Mouse (Mus musculus) CH12.LX (cell line): ENCODE measurements at regions not wholly inside any gene's neighbourhood (a gene's known extent, or its start where the extent isn't known, plus 50 kb on each side); places are given as distances from the start of the nearest gene placed in this dataset.

Source experiments
- DNase-seq: peaks from one replicate; pipeline ENCODE4 v3.0.0-alpha.2; 2013; ENCODE audit errors: extremely low read depth
- H3K27ac ChIP-seq: 2 replicates; pipeline ENCODE4 v1.5.1; 2012; ENCODE audit warnings: low read depth, mild to moderate bottlenecking, control low read depth, moderate library complexity; ENCODE audit not compliant: insufficient read depth
- H3K27me3 ChIP-seq: replicated peaks from 2 replicates; pipeline ENCODE3; 2012; ENCODE audit warnings: inconsistent platforms
- H3K36me3 ChIP-seq, 2 experiments: replicated peaks in 1 of 2; 2 replicates each; pipeline versions ENCODE3 to v1.6.1; 2012; ENCODE audit warnings: inconsistent platforms in 1 of 2, low read length in 1 of 2, mild to moderate bottlenecking in 1 of 2, mixed read lengths in 1 of 2, moderate library complexity in 1 of 2; ENCODE audit not compliant: control insufficient read depth in 1 of 2, insufficient read depth in 1 of 2
- H3K4me1 ChIP-seq, 2 experiments: 2 replicates each; pipeline ENCODE4 v1.6.1; 2012; ENCODE audit warnings: inconsistent platforms in 1 of 2, moderate library complexity in 1 of 2; ENCODE audit not compliant: insufficient read depth in 2 of 2, control insufficient read depth in 1 of 2
- H3K4me2 ChIP-seq: 2 replicates; pipeline ENCODE4 v1.6.1; 2012; ENCODE audit warnings: low read depth, mild to moderate bottlenecking, control low read depth; ENCODE audit not compliant: poor library complexity, insufficient read depth, severe bottlenecking
- H3K4me3 ChIP-seq, 3 experiments: fragments of 150-350 bp in 1 of 3; sonication (generic) in 1 of 3; replicated peaks in 1 of 3; 2 replicates each; pipeline versions ENCODE3 to v1.5.1; 2011 to 2012; ENCODE audit warnings: low read depth in 2 of 3, low read length in 2 of 3, mild to moderate bottlenecking in 2 of 3, moderate library complexity in 2 of 3, control low read depth in 1 of 3, improper control_type of control experiment in 1 of 3, inconsistent platforms in 1 of 3, mixed read lengths in 1 of 3; ENCODE audit not compliant: poor library complexity in 1 of 3
- H3K79me2 ChIP-seq: replicated peaks from 2 replicates; pipeline ENCODE4 v1.6.1; 2012; ENCODE audit warnings: mild to moderate bottlenecking, moderate library complexity; ENCODE audit not compliant: control insufficient read depth, poor library complexity, insufficient read depth, severe bottlenecking; ENCODE audit errors: extremely low read depth
- H3K9ac ChIP-seq: 2 replicates; pipeline ENCODE4 v1.6.1; 2012; ENCODE audit warnings: low read depth, mild to moderate bottlenecking, control low read depth, moderate library complexity; ENCODE audit not compliant: insufficient read depth
- H3K9me3 ChIP-seq: replicated peaks from 2 replicates; pipeline ENCODE3; 2012; ENCODE audit warnings: low read length, inconsistent platforms, mixed read lengths
- CHD2 ChIP-seq: IDR thresholded peaks from 2 replicates; pipeline ENCODE4 v1.6.1; 2011; ENCODE audit warnings: low read length, improper control_type of control experiment
- HCFC1 ChIP-seq: IDR thresholded peaks from 2 replicates; pipeline ENCODE4 v1.6.1; 2012; ENCODE audit warnings: low read depth, mild to moderate bottlenecking, inconsistent platforms, low read length, improper control_type of control experiment
- IRF4 ChIP-seq: IDR thresholded peaks from 2 replicates; pipeline ENCODE4 v1.6.1; 2014; ENCODE audit warnings: low read depth, mild to moderate bottlenecking, inconsistent platforms, low read length, improper control_type of control experiment
- JUND ChIP-seq: conservative IDR thresholded peaks from 2 replicates; pipeline ENCODE4 v1.6.1; 2011; ENCODE audit warnings: low read depth, low read length, improper control_type of control experiment
- MAZ ChIP-seq: IDR thresholded peaks from 2 replicates; pipeline ENCODE4 v1.6.1; 2012; ENCODE audit warnings: low read depth, mild to moderate bottlenecking, inconsistent platforms, low read length, improper control_type of control experiment, moderate library complexity
- MEF2A ChIP-seq: IDR thresholded peaks from 2 replicates; pipeline ENCODE4 v1.6.1; 2014; ENCODE audit warnings: low read depth, mild to moderate bottlenecking, inconsistent platforms, low read length, improper control_type of control experiment, borderline replicate concordance
- MXI1 ChIP-seq: IDR thresholded peaks from 2 replicates; pipeline ENCODE4 v1.6.1; 2011; ENCODE audit warnings: mild to moderate bottlenecking, low read depth, low read length, improper control_type of control experiment
- MYC ChIP-seq: IDR thresholded peaks from 2 replicates; pipeline ENCODE4 v1.6.1; 2011; ENCODE audit warnings: low read depth, mild to moderate bottlenecking, improper control_type of control experiment, low read length
- NELFE ChIP-seq: IDR thresholded peaks from 2 replicates; pipeline ENCODE4 v1.6.1; 2011; ENCODE audit warnings: low read depth, low read length, improper control_type of control experiment
- NRF1 ChIP-seq: IDR thresholded peaks from 2 replicates; pipeline ENCODE4 v1.6.1; 2014; ENCODE audit warnings: low read depth, mild to moderate bottlenecking, inconsistent platforms, low read length, improper control_type of control experiment, moderate library complexity
- POLR2AphosphoS2 ChIP-seq: IDR thresholded peaks from 2 replicates; pipeline ENCODE4 v1.6.1; 2011; ENCODE audit warnings: low read depth, low read length, improper control_type of control experiment
- RAD21 ChIP-seq: IDR thresholded peaks from 2 replicates; pipeline ENCODE4 v1.6.1; 2011; ENCODE audit warnings: low read depth, mild to moderate bottlenecking, low read length, improper control_type of control experiment, moderate library complexity
- RCOR1 ChIP-seq: conservative IDR thresholded peaks from 2 replicates; pipeline ENCODE4 v1.6.1; 2012; ENCODE audit warnings: low read depth, mild to moderate bottlenecking, inconsistent platforms, low read length, improper control_type of control experiment
- SIN3A ChIP-seq: IDR thresholded peaks from 2 replicates; pipeline ENCODE4 v1.6.1; 2012; ENCODE audit warnings: low read length, improper control_type of control experiment, inconsistent platforms
- SMC3 ChIP-seq: IDR thresholded peaks from 2 replicates; pipeline ENCODE4 v1.6.1; 2011; ENCODE audit warnings: low read depth, low read length, improper control_type of control experiment
- TBP ChIP-seq: conservative IDR thresholded peaks from 2 replicates; pipeline ENCODE4 v1.6.1; 2011; ENCODE audit warnings: low read depth, low read length, improper control_type of control experiment
- TCF12 ChIP-seq: IDR thresholded peaks from 2 replicates; pipeline ENCODE4 v1.6.1; 2014; ENCODE audit warnings: low read depth, mild to moderate bottlenecking, inconsistent platforms, low read length, improper control_type of control experiment
- USF1 ChIP-seq: IDR thresholded peaks from 2 replicates; pipeline ENCODE4 v1.6.1; 2014; ENCODE audit warnings: low read depth, mild to moderate bottlenecking, inconsistent platforms, low read length, improper control_type of control experiment
- USF2 ChIP-seq: conservative IDR thresholded peaks from 2 replicates; pipeline ENCODE4 v1.6.1; 2011; ENCODE audit warnings: low read depth, low read length, improper control_type of control experiment
- ZC3H11A ChIP-seq: IDR thresholded peaks from 2 replicates; pipeline ENCODE4 v1.6.1; 2012; ENCODE audit warnings: low read depth, mild to moderate bottlenecking, inconsistent platforms, low read length, improper control_type of control experiment
- ZKSCAN1 ChIP-seq: IDR thresholded peaks from 2 replicates; pipeline ENCODE4 v1.6.1; 2012; ENCODE audit warnings: low read depth, inconsistent platforms, low read length, improper control_type of control experiment, borderline replicate concordance
- ZNF384 ChIP-seq: IDR thresholded peaks from 2 replicates; pipeline ENCODE4 v1.6.1; 2012; ENCODE audit warnings: low read depth, low read length, improper control_type of control experiment, inconsistent platforms
- dilution Hi-C: fragments of 300-500 bp; cut with MboI; formaldehyde crosslinking; loops from 2 replicates; pipeline ENCODE4 v1.14.3; 2020; ENCODE audit warnings: low sequenced_read_pairs; ENCODE audit not compliant: extremely low pct_unique_long_range_greater_than_20kb, extremely low pct_ligation_motif_present
- in situ Hi-C: fragments of 300-500 bp; cut with MboI; formaldehyde crosslinking; loops from 3 replicates; pipeline ENCODE4 v1.14.3; 2019; ENCODE audit warnings: low sequenced_read_pairs, low pct_ligation_motif_present, low pct_unique_long_range_greater_than_20kb, mixed read lengths

- no peak overlapping the region for H3K9ac ChIP-seq
- no peak for DNase-seq
- H3K27me3 ChIP-seq = peaks cover 34% of the 10 kb centered on the region
- no peak overlapping the region for H3K4me3 ChIP-seq
- no peaks in the 10 kb centered on the region for H3K36me3 ChIP-seq
- H3K4me2 ChIP-seq = no peak overlapping the region
- H3K4me1 ChIP-seq = no peaks in the 10 kb centered on the region
- H3K9me3 ChIP-seq = no peaks in the 10 kb centered on the region
- dilution Hi-C loops = no loop called here
- TF ChIP-seq ZNF384 (no peak), TCF12 (no peak), CHD2 (no peak), MAZ (no peak), IRF4 (no peak), SIN3A (no peak), TBP (no peak), NRF1 (no peak), MYC (no peak), SMC3 (no peak), ZC3H11A (no peak), MEF2A (no peak), HCFC1 (no peak), RCOR1 (no peak), MXI1 (no peak)
- in situ Hi-C loops = no loop called here
- H3K27ac ChIP-seq = no peak overlapping the region
- H3K79me2 ChIP-seq = no peaks in the 10 kb centered on the region
Measured at GRCm38 (mm10) chr7:74174206-74174605, 160.7 kb upstream of the St8sia2 start.

DNA sequence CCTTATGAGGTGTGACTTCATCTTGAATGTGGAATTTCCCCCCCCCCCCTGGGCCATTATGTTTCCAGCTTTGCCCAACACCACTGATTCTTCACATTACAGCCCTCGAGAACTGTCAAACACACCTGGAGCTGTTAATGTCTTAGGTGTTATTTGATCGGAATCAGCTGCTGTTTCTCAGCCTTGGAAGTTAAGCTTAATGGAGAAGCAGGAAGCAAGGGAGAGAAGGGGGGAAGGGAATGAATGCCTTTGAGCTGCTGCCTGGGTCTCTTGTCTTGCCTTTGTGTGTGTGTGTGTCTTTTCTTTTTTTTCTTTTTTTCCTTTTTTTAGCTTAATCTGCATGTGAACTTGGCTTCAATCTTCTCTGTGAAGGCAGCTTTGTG, 159.7 kb upstream of the St8sia2 start:
- Histone ChIP-seq H3K9ac (no peak overlapping the region), H3K36me3 (no peaks in the 10 kb centered on the region), H3K4me1 (no peaks in the 10 kb centered on the region), H3K4me3 (no peak overlapping the region), H3K4me2 (no peak overlapping the region), H3K9me3 (no peaks in the 10 kb centered on the region), H3K79me2 (no peaks in the 10 kb centered on the region), H3K27me3 (peaks cover 33% of the 10 kb centered on the region), H3K27ac (no peak overlapping the region)
- in situ Hi-C loops = no loop called here
- TF ChIP-seq NELFE (no peak), POLR2AphosphoS2 (no peak), RAD21 (no peak), USF1 (no peak), TBP (no peak), CHD2 (no peak), ZKSCAN1 (no peak), MAZ (no peak), TCF12 (no peak), JUND (no peak), IRF4 (no peak), USF2 (no peak)
- dilution Hi-C loops = no loop called here
- DNase-seq = no peak
